Mouse (Mus musculus): Measurements from ENCODE around the gene Gtf3c2.
A peak's percentile ranks its signal among the peaks of the same experiment; 100 is the strongest.

Gene Gtf3c2

GRCm38 (mm10) chr5:31138241-31138967 lies 41.5 kb downstream of the Gtf3c2 start, which contains the start of gene Ucn:
Ucn (minus strand) TSS chr5:31138829.
- peak; percentile 20 for DNase-seq

- DNase-seq = no peak
These were observed 42.3 kb downstream of the Gtf3c2 start for GRCm38 (mm10) chr5:31137658-31138057.

GRCm38 (mm10) chr5:31136730-31137424 lies 43.1 kb downstream of the Gtf3c2 start:
- peak; percentile 31 for DNase-seq

- no peak for DNase-seq
These were observed 53.9 kb downstream of the Gtf3c2 start for GRCm38 (mm10) chr5:31126050-31126449.

- DNase-seq = no peak
These were observed 56.5 kb downstream of the Gtf3c2 start for GRCm38 (mm10) chr5:31123481-31123880.

GRCm38 (mm10) chr5:31121111-31121510 lies 58.8 kb downstream of the Gtf3c2 start:
- no peak for DNase-seq

GRCm38 (mm10) chr5:31116912-31117311 lies 63.0 kb downstream of the Gtf3c2 start:
- DNase-seq = no peak

- no peak for DNase-seq
These were observed 63.6 kb downstream of the Gtf3c2 start, which contains the start of gene Trim54 for GRCm38 (mm10) chr5:31116354-31116753. Trim54 (plus strand) TSS chr5:31116712.

- no peak for DNase-seq
These were observed 69.2 kb downstream of the Gtf3c2 start for GRCm38 (mm10) chr5:31110781-31111180.

- no peak for DNase-seq
These were observed 71.9 kb downstream of the Gtf3c2 start, which contains the start of gene Slc30a3 for GRCm38 (mm10) chr5:31108000-31108490. Slc30a3 (minus strand) TSS chr5:31108237.

Measured in right cerebral cortex, postnatal 4 days (tissue).